ENCODE assay signal across 9 mouse cellular contexts in genomic region chr19:34299229-34299628, GRCm38 (mm10).
"Had no signal": no experiment of that assay in that cellular context is flagged by ENCODE, and none has a peak within 500 bp of the region (broad histone marks: within the 10 kb centered on the region; RNA-seq: fewer than 3 reads in every experiment).

No protein-coding gene starts in this region.

- DNase-seq: kidney, adult 8-10 months; kidney, postnatal 25 days; lung, embryonic 14.5 days; lung, postnatal 10 days; lung, postnatal 4 days; midbrain, embryonic 14.5 days; retina, postnatal 1 day; right cerebral cortex, postnatal 25 days; thymus, postnatal 14 days had no signal
